Mouse (Mus musculus) G1E (cell line): Measurements from ENCODE around the gene Nfe2l1. TPM values are rescaled to one million over a fixed set of nuclear protein-coding genes. Genes with fewer than 3 reads are reported as not detected.
"Not testable (repeated sequence)": the region's sequence is repeated elsewhere in the genome, so short reads cannot be mapped to it uniquely, and the experiment has no call there.

ENCODE experiments used
- ATAC-seq: 2 replicates; pipeline ENCODE4 v1.8.0; 2016; ENCODE audit warnings: mild to moderate bottlenecking; ENCODE audit not compliant: insufficient number of reproducible peaks, poor library complexity, low FRiP score, severe bottlenecking; ENCODE audit errors: extremely low read depth
- DNase-seq: peaks from one replicate; pipeline ENCODE4 v3.0.0; 2012; ENCODE audit warnings: low spot score
- H3K27me3 ChIP-seq: 2 replicates; pipeline ENCODE4 v1.6.1; 2012; ENCODE audit warnings: mild to moderate bottlenecking, low read length, inconsistent platforms; ENCODE audit not compliant: insufficient read depth
- H3K36me3 ChIP-seq: replicated peaks from 2 replicates; pipeline ENCODE3; 2012; ENCODE audit warnings: mild to moderate bottlenecking, inconsistent platforms
- H3K4me1 ChIP-seq: 2 replicates; pipeline ENCODE4 v1.6.1; 2012; ENCODE audit warnings: low read depth, low read length, inconsistent platforms, mixed read lengths; ENCODE audit not compliant: insufficient read depth
- H3K4me3 ChIP-seq: 2 replicates; pipeline ENCODE4 v1.5.1; 2012; ENCODE audit warnings: low read depth, mild to moderate bottlenecking, inconsistent platforms, low read length, moderate library complexity, mixed read lengths
- H3K9me3 ChIP-seq: replicated peaks from 2 replicates; pipeline ENCODE4 v1.6.1; 2012; ENCODE audit warnings: inconsistent platforms
- CTCF ChIP-seq: IDR thresholded peaks from 2 replicates; pipeline ENCODE4 v1.5.1; 2012; ENCODE audit warnings: low read depth, low read length, inconsistent platforms, mixed read lengths
- GATA1 ChIP-seq: IDR thresholded peaks from 2 replicates; pipeline ENCODE4 v1.6.1; 2012; ENCODE audit warnings: borderline replicate concordance, low read length, inconsistent platforms, mixed read lengths
- GATA2 ChIP-seq: IDR thresholded peaks from 2 replicates; pipeline ENCODE4 v1.6.1; 2012; ENCODE audit warnings: low read depth, low read length, inconsistent platforms, borderline replicate concordance
- POLR2AphosphoS5 ChIP-seq: IDR thresholded peaks from 2 replicates; pipeline ENCODE4 v1.6.1; 2012; ENCODE audit warnings: low read depth, low read length, inconsistent platforms; ENCODE audit not compliant: insufficient replicate concordance
- TAL1 ChIP-seq: conservative IDR thresholded peaks from 2 replicates; pipeline ENCODE4 v1.6.1; 2012; ENCODE audit warnings: low read depth, low read length, inconsistent platforms, mixed read lengths
- polyA plus RNA-seq: library from polyadenylated mRNA; stranded (reverse); fragments of >175 nt; gene quantifications from 2 replicates; pipeline ENCODE4 v1.2.3, GENCODE M21; 2012
- total RNA-seq, 2 experiments: library from RNA; stranded (forward) in 1 of 2; stranded (reverse) in 1 of 2; fragments of 200-1000 nt in 1 of 2; fragments of >200 nt in 1 of 2; fragmentation: Nextera tagmentation in 1 of 2; gene quantifications; 2 replicates each; pipeline ENCODE4 v1.2.3; 2014 to 2017

Gene Nfe2l1
- total and polyA plus RNA-seq, 3 experiments, result 24.0 to 70.5 (median 35.9) TPM

DNA sequence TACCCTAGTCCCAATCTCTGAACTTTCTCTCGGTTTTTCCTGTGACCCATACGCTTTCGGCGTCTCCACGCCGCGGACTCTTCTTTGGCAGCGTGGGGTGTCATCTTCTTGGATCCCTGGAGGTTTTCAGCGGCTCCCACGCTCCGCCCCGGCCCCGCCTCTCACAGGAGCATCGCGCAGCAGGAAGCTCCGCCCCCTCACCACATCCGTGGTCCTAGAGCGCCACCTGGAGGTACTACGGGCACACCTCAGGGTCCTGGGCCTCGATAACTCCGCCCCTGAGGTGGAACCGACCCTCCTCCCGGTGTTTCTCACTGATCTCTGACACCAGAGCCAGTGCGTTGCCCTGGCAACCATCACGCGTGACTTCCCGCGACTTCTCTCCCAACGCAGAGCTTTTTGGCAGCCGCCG lies 32.1 kb upstream of the Nfe2l1 start:
- peak; percentile 77 for DNase-seq
- Histone ChIP-seq H3K36me3 (no peaks in the 10 kb centered on the region), H3K4me3 (peak overlapping the region; percentile 59; the same call in 1 of the 2 replicates), H3K4me1 (peaks cover 28% of the 10 kb centered on the region), H3K9me3 (no peaks in the 10 kb centered on the region), H3K27me3 (peaks cover 39% of the 10 kb centered on the region)
- ATAC-seq, result peak; percentile 80
- TF ChIP-seq CTCF, result peak; percentile 48
- TF ChIP-seq TAL1, result no peak
- TF ChIP-seq GATA1, result no peak

DNA sequence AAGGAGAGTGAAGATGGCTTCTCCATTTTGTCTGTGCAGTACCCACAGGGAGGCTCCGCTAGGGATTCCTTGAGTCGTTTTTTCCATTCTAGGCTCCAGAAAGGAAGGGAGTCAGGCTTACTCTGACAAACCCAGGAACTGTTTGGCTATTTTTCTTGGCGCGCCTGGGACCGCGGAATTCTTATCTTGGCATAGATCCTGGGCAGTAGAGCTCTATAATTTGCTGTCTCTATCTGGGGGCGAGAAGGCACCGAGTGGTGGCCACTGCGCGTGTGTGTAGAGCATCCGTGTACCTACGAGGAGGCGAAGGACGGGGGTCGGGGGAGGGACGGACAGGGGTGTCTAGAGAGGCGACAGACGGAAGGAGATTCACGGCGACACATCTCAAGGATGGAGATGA lies 31.7 kb upstream of the Nfe2l1 start:
- H3K27me3 ChIP-seq, result peaks cover 36% of the 10 kb centered on the region
- no peaks in the 10 kb centered on the region for H3K9me3 ChIP-seq
- no peak for ATAC-seq
- H3K4me1 ChIP-seq, result peaks cover 28% of the 10 kb centered on the region
- peak overlapping the region; percentile 59; the same call in 1 of the 2 replicates for H3K4me3 ChIP-seq
- TF ChIP-seq GATA1, result no peak
- no peak for TF ChIP-seq GATA2
- no peak for TF ChIP-seq CTCF
- no peak for TF ChIP-seq TAL1
- no peak for TF ChIP-seq POLR2AphosphoS5
- H3K36me3 ChIP-seq, result no peaks in the 10 kb centered on the region
- DNase-seq, result no peak

DNA sequence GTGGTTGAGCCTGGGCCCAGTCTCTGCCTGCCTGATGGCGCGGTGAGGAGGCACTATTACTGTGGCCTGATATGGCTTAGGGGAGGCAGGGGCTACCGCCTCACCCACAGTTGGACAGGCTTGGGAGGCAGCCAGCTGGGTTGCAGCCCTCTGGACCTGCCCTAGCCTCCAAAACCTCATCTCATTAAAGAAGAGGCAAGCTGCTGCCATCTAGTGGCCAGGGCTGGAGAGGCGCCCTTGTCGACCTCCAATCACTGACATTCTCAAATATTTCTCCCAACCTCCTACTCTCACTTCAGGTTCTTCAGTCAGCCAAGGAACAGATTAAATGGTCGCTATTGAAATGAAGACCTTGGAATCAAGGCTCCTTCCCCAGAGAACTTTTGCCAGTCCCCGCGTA lies 30.8 kb upstream of the Nfe2l1 start:
- peaks cover 31% of the 10 kb centered on the region for H3K4me1 ChIP-seq
- no peaks in the 10 kb centered on the region for H3K36me3 ChIP-seq
- no peaks in the 10 kb centered on the region for H3K9me3 ChIP-seq
- peaks cover 39% of the 10 kb centered on the region for H3K27me3 ChIP-seq
- no peak for ATAC-seq
- DNase-seq, result peak; percentile 36
- H3K4me3 ChIP-seq, result no peak overlapping the region
- TF ChIP-seq GATA1 (no peak), CTCF (peak; percentile 92)

DNA sequence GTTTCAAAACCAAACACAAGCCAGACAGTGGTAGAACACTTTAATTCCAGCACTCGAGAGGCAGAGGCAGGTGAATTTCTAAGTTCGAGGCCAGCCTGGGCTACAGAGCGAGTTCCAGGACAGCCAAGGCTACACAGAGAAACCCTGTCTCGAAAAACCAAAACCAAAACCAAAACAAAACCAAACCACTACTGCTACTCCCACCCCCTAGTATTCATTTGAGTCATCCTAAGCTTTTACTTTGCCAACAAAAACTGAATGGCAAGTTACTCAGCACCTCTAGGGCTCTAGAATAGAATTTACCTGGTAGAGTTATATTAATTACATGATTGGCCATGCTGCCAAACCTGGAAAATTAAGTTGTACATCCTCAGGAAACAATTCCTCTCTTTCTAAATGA lies 29.9 kb upstream of the Nfe2l1 start:
- Histone ChIP-seq H3K36me3 (no peaks in the 10 kb centered on the region), H3K27me3 (peaks cover 46% of the 10 kb centered on the region), H3K4me1 (peaks cover 31% of the 10 kb centered on the region), H3K4me3 (no peak overlapping the region), H3K9me3 (no peaks in the 10 kb centered on the region)
- ATAC-seq, result no peak
- no peak for DNase-seq
- no peak for TF ChIP-seq POLR2AphosphoS5

DNA sequence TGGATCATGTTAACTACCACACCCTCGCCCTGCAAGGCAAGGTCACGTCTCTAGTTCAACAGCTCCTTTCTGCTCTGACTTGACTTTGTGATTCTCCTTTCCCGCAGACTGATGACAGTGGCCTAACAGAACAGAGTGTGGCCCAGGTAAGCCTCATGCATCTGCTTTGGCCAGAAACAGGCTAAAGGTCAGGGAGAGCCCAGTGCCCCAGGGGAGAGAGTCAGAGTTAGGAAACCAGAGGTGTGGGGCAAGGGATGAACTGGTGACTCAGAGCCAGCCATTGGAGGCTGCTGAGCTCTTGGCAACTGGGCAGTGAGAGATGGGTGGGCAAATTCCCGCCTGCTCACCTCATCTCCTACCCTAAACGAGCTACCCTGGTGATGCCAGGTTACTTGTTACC lies 27.7 kb upstream of the Nfe2l1 start:
- H3K27me3 ChIP-seq, result peaks cover 46% of the 10 kb centered on the region
- H3K4me1 ChIP-seq, result peaks cover 25% of the 10 kb centered on the region
- no peaks in the 10 kb centered on the region for H3K9me3 ChIP-seq
- ATAC-seq, result no peak
- no peak for DNase-seq
- no peaks in the 10 kb centered on the region for H3K36me3 ChIP-seq
- H3K4me3 ChIP-seq, result no peak overlapping the region
- TF ChIP-seq GATA2 (no peak), POLR2AphosphoS5 (no peak), TAL1 (no peak), CTCF (no peak), GATA1 (no peak)

DNA sequence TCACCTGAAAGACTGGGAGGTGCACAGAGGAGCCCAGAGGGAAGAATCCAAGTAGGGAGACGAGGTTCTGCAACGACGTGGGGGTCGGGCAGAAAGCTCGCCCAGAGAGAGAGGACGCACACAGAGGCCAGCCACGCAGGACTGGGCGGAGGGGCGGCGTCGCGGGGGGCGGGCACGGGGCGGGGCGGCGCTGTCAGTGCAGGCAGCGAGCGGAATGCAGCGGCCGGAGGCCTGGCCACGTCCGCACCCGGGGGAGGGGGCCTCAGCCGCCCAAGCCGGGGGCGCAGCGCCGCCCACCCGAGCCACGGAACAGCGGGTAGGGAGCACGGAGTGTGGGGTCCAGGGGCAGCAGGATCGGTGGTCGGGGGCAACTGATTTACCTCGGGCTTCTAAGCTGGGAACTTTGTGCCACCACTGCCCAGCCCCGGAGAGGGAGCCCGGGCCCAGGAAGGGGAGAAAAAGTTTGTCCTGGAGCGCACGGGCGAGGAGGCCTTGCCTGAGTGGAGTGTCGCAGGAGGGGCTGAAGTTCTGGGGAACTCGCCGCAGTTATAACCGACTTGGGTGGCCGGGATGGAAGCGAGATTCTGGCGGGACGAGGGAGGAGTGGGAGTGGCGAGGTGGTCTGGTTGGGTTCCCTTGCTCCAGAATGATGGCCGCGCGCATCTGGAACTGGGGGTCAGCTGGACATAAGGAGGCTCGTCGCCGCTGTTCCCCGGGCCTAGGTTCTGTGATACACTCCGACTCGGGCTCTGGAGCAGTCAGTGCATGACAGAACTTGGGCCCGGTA lies 20.1 kb upstream of the Nfe2l1 start, which contains the start of gene Copz2:
Copz2 (plus strand) TSS at position 190 of the 787 bp plus-strand sequence.
- TF ChIP-seq TAL1 (no peak), POLR2AphosphoS5 (no peak), CTCF (no peak), GATA1 (no peak), GATA2 (no peak)
- Histone ChIP-seq H3K4me1 (peaks cover 10% of the 10 kb centered on the region), H3K9me3 (no peaks in the 10 kb centered on the region), H3K4me3 (peak within 1 kb of the TSS; percentile 60; the same call in 1 of the 2 replicates), H3K27me3 (peaks cover 56% of the 10 kb centered on the region), H3K36me3 (no peaks in the 10 kb centered on the region)
- DNase-seq, result no peak
- ATAC-seq, result no peak

DNA sequence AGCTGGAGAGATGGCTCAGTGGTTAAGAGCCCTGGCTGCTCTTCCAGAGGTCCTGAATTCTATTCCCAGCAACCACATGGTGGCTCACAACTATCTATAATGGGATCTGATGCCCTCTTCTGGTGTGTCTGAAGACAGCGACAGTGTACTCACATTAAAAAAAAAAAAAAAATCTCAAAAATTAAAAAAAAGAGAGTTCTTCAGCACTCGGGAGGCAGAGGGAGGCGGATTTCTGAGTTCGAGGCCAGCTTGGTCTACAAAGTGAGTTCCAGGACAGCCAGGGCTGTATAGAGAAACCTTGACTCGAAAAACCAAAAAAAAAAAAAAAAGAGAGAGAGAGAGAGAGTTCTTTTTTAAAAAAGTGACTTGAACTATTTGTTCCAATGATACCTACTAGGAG lies 19.4 kb upstream of the Nfe2l1 start:
- not testable (repeated sequence) for ATAC-seq, DNase-seq, H3K4me1 ChIP-seq, H3K36me3 ChIP-seq, H3K9me3 ChIP-seq, H3K4me3 ChIP-seq
- H3K27me3 ChIP-seq, result peaks cover 50% of the 10 kb centered on the region

DNA sequence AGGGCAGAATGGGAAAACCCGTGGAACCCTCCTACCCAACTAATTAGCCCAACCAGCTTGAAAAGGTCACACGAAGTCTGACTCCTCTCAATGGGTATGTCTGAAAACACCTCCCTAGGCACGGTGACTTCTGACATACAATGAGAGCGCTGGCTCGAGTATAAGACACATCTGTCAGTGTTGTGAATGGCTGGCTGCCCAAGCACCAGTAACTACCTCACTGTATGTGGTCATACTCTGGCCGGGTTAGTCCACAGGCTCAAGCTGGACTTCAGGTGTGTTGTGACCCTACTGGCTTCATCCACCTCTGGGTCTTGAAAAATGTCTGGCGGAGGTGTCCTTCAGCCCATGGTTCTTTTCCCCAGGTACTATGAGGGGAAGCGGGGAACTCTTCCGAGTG lies 18.9 kb upstream of the Nfe2l1 start:
- peaks cover 10% of the 10 kb centered on the region for H3K4me1 ChIP-seq
- TF ChIP-seq TAL1 (no peak), GATA1 (no peak), POLR2AphosphoS5 (no peak), CTCF (no peak), GATA2 (no peak)
- H3K36me3 ChIP-seq, result no peaks in the 10 kb centered on the region
- peaks cover 46% of the 10 kb centered on the region for H3K27me3 ChIP-seq
- no peaks in the 10 kb centered on the region for H3K9me3 ChIP-seq
- H3K4me3 ChIP-seq, result no peak overlapping the region
- no peak for DNase-seq
- no peak for ATAC-seq
